Mouse (Mus musculus): ENCODE results near the gene Trim32.

The Trim32 gene

DNA sequence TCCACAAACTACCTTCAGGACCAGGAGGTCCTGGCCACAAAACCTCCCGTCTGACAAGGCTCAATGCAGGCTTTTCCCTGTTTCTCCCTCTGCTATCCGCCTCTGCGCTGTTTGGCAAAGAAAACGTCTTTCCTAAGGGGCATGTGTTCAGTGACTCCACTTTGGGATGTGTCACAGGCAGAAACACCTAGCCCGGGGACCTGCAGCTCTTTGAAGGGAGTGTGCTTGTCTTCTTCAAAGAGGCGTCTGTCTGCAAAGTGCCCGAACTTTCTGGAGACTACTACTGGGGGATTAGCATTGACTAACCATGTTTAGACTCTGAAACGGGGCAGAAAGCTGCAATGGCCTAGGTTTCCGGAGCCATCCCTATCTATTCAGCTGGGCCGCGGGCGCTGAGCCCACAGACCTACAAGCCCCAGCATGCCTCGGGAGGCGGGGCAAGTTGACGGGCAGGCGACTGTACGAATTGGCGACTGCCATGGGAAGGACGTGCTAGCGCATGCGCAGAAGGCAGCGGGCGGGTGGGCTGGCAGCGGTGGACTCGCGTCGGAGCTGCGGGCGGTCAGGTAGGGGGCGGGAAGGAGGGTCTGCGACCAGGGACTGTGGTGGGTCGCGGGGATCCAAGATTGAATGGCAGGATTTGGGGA is at the start of gene Trim32:
TSS of gene Trim32 (plus strand) at position 483 of the 647 bp plus-strand sequence.
- peak; percentile 91 for DNase-seq (ENCODE audit: low read depth, low spot score)

DNA sequence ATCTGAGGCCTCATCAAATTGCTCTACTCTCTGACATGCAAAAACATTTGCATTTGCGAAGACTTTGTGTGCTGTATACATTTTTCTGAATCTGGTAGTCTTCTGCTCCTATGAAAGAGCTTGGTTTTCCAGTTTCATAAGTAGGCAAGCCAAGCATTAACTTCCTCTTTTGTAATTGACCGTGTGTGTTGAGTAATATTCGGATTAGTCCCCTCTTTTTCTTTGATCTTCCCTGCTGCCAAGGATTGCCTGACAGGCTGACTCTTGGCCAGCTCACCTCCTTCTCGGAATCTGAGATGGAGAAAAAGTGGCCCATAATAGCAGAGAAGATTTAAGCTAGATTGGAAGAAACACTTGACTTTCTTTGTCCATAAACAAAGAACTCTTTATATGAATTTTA is 39.3 kb upstream of the Trim32 start:
- no peak for DNase-seq (ENCODE audit: low read depth, low spot score)

DNA sequence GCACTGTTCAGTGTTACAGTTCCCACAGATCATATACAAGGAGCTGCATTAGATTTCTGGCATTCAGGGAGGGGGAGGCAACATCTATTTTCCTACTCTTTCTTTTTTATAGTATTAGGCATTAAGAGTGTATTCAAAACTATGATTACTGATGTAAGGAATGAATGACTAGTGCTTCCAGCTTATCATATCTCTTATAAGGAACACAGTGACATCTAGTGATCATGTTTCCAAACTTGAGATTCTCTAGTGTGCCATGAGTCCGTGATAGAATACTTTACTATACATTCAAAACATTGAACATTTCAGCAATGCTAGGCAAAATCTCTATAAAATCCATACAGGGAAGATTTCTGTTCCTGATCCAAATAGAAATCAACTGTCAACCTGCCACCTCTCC is 24.5 kb upstream of the Trim32 start:
- no peak for DNase-seq (ENCODE audit: low read depth, low spot score)

DNA sequence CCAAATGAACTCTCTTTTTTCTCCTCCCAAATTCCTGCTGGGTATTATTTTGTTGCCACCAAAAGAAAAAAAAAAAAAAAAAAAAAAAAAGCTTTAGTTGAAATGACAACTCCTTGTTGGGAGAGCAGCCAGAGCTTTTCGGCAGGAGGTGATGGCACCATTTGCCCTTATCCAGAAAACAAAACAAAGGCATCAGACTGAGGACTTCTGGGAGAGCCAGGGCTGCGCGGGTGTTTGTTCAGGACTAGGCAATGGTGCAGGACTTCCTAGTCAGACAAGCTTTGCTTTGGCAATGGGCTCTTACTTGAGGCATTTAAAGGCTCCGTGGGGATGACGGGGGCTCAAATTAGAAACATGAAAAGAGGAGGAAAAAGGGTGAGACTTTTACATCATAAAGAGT is 17.8 kb upstream of the Trim32 start:
- DNase-seq (ENCODE audit: low read depth, low spot score): no peak

DNA sequence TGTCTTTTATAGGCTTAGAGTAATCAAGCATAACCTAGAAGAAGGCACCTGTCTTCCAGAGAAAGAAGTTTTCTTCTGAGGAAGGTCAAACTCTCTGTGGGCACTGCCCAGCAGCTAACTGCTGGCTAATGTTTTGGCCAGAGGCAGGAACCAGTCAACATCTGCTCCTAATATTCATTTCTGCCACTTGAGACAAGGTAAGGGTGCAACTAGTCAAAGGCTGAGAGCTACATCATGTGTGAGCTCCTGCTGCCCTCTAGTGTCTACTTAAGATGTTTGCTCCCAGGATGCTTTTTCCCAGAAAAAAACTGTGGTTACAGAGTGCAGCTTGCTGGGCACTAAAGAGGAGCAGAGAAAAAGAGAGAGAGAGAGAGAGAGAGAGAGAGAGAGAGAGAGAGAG is 15.0 kb upstream of the Trim32 start:
- DNase-seq (ENCODE audit: low read depth, low spot score): peak; percentile 23

DNA sequence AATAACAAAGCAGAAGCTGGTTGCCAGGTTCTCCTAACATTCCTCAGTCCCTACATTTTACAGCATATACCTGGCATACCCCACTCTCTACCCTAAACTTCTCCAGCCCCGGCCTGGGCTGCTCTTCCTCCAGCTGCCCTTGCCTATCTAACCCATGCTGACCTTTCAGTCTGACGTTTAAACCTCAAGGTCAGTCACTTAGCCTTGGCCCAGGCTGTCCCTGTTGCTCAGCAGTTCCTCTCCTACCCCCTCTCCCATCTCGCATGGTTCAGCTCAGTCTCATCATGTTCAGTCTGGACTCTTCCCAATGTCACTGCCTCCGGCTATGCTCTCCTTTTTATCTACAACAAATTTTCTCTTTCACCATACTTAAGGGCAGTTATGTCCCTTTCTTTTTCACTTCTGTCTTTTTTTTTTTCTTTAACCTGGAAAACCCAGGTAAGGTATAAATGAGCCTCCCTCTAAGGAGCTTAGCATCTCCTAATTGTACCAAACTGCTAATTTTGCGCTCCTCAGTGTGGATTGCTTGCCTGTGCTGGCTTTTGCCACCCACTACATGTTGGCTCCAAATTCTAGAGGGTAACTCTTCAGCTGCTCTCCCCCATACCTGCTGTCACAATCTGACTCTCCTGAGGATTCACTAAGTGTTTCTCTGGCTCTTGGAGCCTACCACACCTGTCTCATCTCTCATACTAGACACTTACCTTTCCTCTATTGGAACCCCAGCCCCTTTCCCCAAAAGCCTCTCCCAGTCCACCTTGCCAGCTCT is 10.0 kb upstream of the Trim32 start:
- DNase-seq (ENCODE audit: low read depth, low spot score): no peak

DNA sequence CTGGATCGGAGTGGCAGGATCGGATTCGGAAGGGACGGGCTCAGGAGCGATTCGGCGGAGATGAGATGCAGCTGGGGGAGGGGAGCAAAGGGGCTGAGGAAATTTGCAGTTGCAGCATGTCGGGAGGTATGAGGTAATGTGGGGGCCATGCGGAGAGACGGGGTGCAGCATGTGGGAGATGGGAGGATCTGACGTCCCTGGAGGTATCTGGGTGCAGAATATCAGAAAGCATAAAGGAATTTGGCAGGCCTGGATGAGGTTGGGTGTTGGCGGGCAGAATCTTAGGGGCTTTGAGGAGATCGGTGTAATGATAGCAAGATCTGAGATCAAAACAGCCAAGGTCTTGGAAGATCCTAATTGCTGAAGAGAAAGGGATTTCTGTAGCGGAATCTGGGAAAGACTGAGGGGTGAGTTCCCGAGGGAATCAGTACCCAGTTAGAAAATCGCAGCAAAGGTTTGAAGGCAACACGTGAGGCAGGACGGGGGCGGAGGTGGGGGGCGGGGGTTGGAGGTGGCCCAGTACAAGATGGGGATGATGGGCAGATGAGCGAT is 441 bp downstream of the Trim32 start:
- no peak for DNase-seq (ENCODE audit: low read depth, low spot score)

DNA sequence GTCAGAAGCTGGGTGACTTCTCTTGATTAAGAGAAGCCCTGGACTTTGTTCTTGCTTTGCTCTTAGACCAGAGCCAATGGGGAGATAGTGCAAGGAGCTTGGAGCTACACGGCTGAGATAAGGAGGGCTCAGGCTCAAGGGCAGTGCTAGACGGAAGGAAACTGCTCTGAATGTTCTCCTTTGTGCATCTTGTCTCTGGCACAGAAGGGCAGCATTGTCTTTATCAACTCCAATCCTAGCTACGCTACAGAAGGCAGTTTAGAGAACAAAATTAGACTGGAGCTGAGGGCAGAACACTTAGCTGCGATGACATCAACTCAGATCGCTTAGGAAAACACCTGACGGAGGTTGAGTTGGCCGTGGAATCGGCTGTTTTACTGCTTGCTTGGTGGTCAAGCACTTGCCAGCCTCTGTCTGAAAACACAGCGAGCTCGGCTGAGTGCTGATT is 2.4 kb downstream of the Trim32 start:
- DNase-seq (ENCODE audit: low read depth, low spot score): no peak

DNA sequence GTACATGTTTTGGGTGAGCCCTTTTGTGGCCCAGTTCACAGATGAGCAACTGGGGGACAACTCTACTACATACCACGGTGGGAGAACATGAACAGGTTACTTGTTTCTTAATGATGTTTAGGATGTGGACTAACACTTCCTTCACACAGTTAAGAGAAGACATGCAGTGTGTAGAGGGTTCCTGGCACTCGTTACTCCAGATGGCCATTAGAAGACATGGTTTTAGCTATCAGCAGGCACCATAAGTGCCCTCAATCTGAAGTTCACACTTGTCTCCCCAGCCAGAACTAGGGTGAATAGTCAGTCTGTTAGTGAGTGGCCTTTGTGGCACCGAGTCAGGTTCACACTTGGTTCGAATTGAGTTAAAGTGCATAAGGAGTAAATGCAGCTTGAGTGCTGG is 3.3 kb downstream of the Trim32 start:
- no peak for DNase-seq (ENCODE audit: low read depth, low spot score)

DNA sequence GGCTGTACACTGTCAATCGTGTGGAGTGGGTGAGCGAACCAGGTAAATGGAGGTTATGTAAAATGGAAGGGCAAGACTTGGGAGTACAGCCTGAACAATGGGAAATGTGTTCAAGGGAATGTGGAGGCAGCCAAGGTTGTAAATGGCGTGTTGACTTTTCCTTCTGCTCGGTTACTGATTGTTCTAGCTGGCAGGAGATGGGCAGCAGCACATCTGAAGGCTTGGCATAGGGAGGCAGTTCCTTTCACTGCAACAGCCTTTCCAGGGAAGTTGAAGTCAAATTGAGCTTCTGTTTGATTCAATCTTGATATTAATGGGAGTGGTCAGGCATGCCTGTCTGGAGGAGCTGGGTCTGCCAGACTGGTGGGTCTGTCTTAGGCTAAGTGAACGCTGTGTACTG is 5.5 kb downstream of the Trim32 start:
- no peak for DNase-seq (ENCODE audit: low read depth, low spot score)

DNA sequence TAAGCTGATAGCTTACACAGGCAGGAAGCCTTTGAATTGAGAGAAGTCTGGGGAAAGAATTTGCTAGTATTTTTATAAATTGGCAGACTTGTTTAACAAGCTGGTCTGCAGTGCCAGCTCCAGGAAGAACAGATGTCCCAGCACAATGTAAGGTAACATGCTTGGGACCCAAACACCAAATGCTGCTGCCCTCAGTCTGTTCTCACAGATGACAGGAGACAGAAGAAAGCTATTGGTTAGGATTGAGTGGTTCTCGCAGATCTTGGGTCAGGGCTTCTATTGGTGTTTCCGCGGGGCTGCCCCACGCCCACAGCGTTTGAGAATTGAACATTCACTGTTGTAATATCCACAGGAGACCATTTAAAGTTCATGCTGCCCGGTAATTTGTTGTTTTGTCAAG is 6.1 kb downstream of the Trim32 start:
- no peak for DNase-seq (ENCODE audit: low read depth, low spot score)

DNA sequence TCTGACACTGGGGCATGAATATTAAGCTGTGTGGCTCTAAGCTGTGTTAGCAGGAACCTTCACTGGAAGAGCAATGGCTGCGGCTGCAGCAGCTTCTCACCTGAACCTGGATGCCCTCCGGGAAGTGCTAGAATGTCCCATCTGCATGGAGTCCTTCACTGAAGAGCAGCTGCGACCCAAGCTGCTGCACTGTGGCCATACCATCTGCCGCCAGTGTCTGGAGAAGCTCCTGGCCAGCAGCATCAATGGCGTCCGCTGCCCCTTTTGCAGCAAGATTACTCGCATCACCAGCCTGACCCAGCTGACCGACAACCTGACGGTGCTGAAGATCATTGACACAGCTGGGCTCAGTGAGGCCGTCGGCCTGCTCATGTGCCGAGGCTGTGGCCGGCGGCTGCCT is 8.3 kb downstream of the Trim32 start:
- DNase-seq (ENCODE audit: low read depth, low spot score): no peak

DNA sequence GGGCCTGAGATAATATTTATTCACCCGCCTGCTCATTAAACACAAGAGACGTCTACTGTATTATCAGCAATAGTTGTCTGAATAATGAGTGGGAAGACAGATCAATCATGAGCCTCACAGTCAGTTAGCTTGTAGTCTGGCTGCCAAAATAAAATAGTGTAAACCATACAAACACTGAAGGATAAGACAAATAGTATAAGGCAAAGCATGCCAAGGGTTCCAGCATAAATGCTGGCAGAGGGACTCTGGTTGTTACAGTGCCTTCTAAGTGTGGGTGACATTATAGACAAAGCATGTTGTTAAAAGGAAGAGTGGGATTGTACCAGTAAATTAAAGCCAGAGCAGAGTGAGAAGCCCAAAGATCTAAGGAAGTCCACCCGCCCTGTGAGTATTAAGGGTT is 15.3 kb downstream of the Trim32 start:
- no peak for DNase-seq (ENCODE audit: low read depth, low spot score)

DNA sequence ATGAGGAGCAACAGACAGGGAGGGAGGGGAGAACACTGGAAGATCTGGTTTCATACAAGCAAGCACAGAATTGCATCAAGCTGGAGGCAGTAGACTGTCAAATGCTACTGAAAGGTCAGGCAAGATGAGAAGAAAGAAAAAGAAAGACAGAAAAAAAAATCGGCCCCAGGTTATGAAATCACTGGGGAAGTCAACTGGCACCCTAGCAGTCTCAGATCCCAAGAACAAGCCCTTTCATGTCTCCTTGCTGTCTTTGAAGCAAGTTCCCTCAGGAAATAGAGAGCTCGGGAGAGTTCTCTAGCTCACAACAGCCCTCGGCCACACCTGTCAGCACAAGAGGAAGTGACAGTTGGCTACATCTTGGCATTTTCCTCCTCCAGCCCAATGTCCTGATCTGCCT is 33.4 kb downstream of the Trim32 start:
- no peak for DNase-seq (ENCODE audit: low read depth, low spot score)

DNA sequence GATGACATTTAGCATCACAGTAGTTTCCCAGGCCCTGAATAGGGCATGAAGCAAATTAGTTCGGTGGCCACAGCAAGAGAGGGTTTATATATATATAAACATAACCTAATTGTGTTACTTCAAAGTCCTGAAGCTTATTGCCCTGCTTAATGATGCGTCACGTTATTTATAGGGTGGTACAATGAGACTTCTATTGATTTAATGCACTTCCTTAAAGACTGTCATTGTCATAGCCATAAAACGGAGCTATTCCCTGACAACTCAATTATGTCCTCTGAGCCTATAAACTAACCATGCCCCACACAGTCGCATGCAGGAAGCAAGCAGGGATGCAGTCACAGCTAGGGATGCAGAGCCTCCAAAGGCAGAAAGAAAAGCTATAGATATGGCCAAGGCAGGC is 37.8 kb downstream of the Trim32 start:
- DNase-seq (ENCODE audit: low read depth, low spot score): no peak

DNA sequence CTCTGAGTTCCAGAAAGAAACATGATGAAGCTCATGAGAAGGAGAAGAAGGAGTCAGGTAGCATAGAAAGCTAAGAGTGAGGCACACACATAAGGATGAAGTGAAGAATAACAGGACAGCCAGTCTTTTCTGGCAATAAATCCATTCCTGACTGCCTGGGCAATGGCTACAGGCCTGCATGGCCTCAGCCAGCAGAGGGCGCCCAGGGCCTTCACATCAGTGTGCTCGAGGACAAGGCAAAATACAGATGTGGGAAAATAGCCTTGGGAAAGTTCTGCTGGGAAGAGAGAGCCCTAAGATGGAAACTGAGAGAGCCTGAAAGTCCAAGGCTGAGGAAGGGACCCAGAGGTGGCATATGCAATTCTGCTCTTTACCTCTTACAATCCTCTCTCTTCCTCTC is 49.9 kb downstream of the Trim32 start:
- DNase-seq (ENCODE audit: low read depth, low spot score): peak; percentile 9

DNA sequence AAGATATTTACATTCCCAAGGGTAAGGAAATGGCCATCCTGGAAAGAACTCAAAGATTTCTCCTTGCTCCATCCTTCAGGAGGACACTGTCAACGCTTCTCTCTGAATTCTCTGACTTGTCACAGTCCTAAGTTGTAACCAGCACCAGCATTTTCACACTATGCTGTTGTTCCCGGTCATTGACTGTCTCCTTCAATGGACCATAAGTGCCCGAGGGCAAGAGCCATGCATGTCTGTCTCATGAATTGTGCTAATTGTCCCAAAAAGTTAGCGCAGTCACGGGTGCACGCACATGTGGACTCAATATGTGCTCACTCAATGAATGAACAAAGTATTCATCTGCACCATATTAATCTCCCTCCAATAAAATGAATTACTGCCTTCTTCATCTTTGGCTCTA is 58.4 kb downstream of the Trim32 start:
- DNase-seq (ENCODE audit: low read depth, low spot score): no peak
